Mouse (Mus musculus): ENCODE data around the gene Ccdc162.

Gene Ccdc162

GRCm38 (mm10) chr10:41573190-41573589 lies 143.2 kb downstream of the Ccdc162 start:
- POLR2A ChIA-PET, result interaction anchor here in 3 of 4 experiments (0.6 to 1.8 kb wide), 5 partner anchors 11 to 1315 kb away, joined by 3 to 6 read pairs (median 4); partner anchors contain the start of genes Cd164 (in 1 of the 3) and Gtf3c6 (in 1 of the 3)
- CTCF ChIA-PET, result interaction anchor here in 2 of 4 experiments (0.5 to 0.7 kb wide), 2 partner anchors 20 to 72 kb away, joined by 3 to 4 read pairs; no protein-coding TSS in a partner anchor

- CTCF ChIA-PET, result interaction anchor here in 1 of 4 experiments (0.8 kb wide), 1 partner anchor 118 kb away, joined by 3 read pairs; no protein-coding TSS in a partner anchor
- POLR2A ChIA-PET, result interaction anchor here in 2 of 4 experiments (1.2 to 1.8 kb wide), 5 partner anchors 12 to 380 kb away, joined by 3 to 5 read pairs (median 4); partner anchors contain the start of gene Cd164 (in 1 of the 2)
Observed at GRCm38 (mm10) chr10:41572274-41572673, 144.2 kb downstream of the Ccdc162 start.

GRCm38 (mm10) chr10:41571065-41571464 lies 145.4 kb downstream of the Ccdc162 start:
- ChIA-PET POLR2A (interaction anchor here in 2 of 4 experiments (1.2 to 1.5 kb wide), 2 partner anchors 48 to 381 kb away, joined by 3 to 4 read pairs; no protein-coding TSS in a partner anchor), CTCF (no interaction called here)

- CTCF ChIA-PET, result no interaction called here
Observed at GRCm38 (mm10) chr10:41568306-41568705, 148.1 kb downstream of the Ccdc162 start.

GRCm38 (mm10) chr10:41565141-41565540 lies 151.3 kb downstream of the Ccdc162 start:
- ChIA-PET CTCF (interaction anchor here in 1 of 4 experiments (0.6 kb wide), 1 partner anchor 264 kb away, joined by 6 read pairs; no protein-coding TSS in a partner anchor), POLR2A (interaction anchor here in 3 of 4 experiments (0.7 to 2.9 kb wide), 17 partner anchors 8 to 121 kb away, joined by 3 to 16 read pairs (median 5); partner anchors contain the start of gene Cd164 (in 3 of the 3))

More at GRCm38 (mm10) chr10:41568306-41568705, 148.1 kb downstream of the Ccdc162 start:
- POLR2A ChIA-PET, result no interaction called here

- CTCF ChIA-PET, result no interaction called here
- POLR2A ChIA-PET, result no interaction called here
Observed at GRCm38 (mm10) chr10:41561701-41562395, 154.6 kb downstream of the Ccdc162 start.

GRCm38 (mm10) chr10:41558401-41558800 lies 158.0 kb downstream of the Ccdc162 start:
- CTCF ChIA-PET, result no interaction called here

GRCm38 (mm10) chr10:41555081-41555480 lies 161.4 kb downstream of the Ccdc162 start:
- ChIA-PET CTCF (no interaction called here), POLR2A (interaction anchor here in 3 of 4 experiments (0.6 to 2.1 kb wide), 7 partner anchors 9 to 1949 kb away, joined by 3 to 5 read pairs (median 3); partner anchors contain the start of gene Cd164 (in 1 of the 3))

More at GRCm38 (mm10) chr10:41558401-41558800, 158.0 kb downstream of the Ccdc162 start:
- POLR2A ChIA-PET, result interaction anchor here in 1 of 4 experiments (0.5 kb wide), 1 partner anchor 976 kb away, joined by 3 read pairs; no protein-coding TSS in a partner anchor

GRCm38 (mm10) chr10:41553711-41554110 lies 162.7 kb downstream of the Ccdc162 start:
- CTCF ChIA-PET, result interaction anchor here in 1 of 4 experiments (0.8 kb wide), 1 partner anchor 174 kb away, joined by 3 read pairs; no protein-coding TSS in a partner anchor
- POLR2A ChIA-PET, result interaction anchor here in 3 of 4 experiments (0.6 to 5.2 kb wide), 8 partner anchors 9 to 234 kb away, joined by 3 to 36 read pairs (median 5); partner anchors contain the start of gene Cd164 (in 1 of the 3)

- POLR2A ChIA-PET, result interaction anchor here (0.6 to 5.6 kb wide), 20 partner anchors 8 to 863 kb away, joined by 3 to 36 read pairs (median 4); partner anchors contain the start of gene Cd164 (in 2 of the 4)
- CTCF ChIA-PET, result interaction anchor here in 2 of 4 experiments (0.6 to 1.8 kb wide), 3 partner anchors 21 to 130 kb away, joined by 3 to 4 read pairs (median 3); no protein-coding TSS in a partner anchor
Observed at GRCm38 (mm10) chr10:41552847-41553589, 163.4 kb downstream of the Ccdc162 start.

- POLR2A ChIA-PET, result interaction anchor here (0.6 to 5.6 kb wide), 18 partner anchors 8 to 125 kb away, joined by 3 to 36 read pairs (median 4); partner anchors contain the start of gene Cd164 (in 3 of the 4)
- CTCF ChIA-PET, result interaction anchor here in 3 of 4 experiments (0.6 to 1.8 kb wide), 4 partner anchors 80 to 138 kb away, joined by 3 to 4 read pairs (median 4); no protein-coding TSS in a partner anchor
Observed at GRCm38 (mm10) chr10:41552319-41552718, 164.1 kb downstream of the Ccdc162 start.

GRCm38 (mm10) chr10:41550711-41551110 lies 165.7 kb downstream of the Ccdc162 start:
- ChIA-PET POLR2A (interaction anchor here in 3 of 4 experiments (1.6 to 5.6 kb wide), 4 partner anchors 14 to 32 kb away, joined by 6 to 36 read pairs (median 18); partner anchors contain the start of gene Cd164 (in 3 of the 3)), CTCF (no interaction called here)

GRCm38 (mm10) chr10:41546396-41547165 lies 169.9 kb downstream of the Ccdc162 start:
- ChIA-PET CTCF (interaction anchor here in 1 of 4 experiments (1.2 kb wide), 1 partner anchor 85 kb away, joined by 3 read pairs; no protein-coding TSS in a partner anchor), POLR2A (interaction anchor here in 2 of 4 experiments (1.0 to 3.0 kb wide), 4 partner anchors 9 to 28 kb away, joined by 4 to 38 read pairs (median 5); partner anchors contain the start of gene Cd164 (in 2 of the 2))

GRCm38 (mm10) chr10:41545224-41545755 lies 171.1 kb downstream of the Ccdc162 start:
- CTCF ChIA-PET, result interaction anchor here in 2 of 4 experiments (0.6 to 1.2 kb wide), 3 partner anchors 87 to 242 kb away, joined by 3 read pairs; no protein-coding TSS in a partner anchor
- POLR2A ChIA-PET, result interaction anchor here in 3 of 4 experiments (0.6 to 3.0 kb wide), 16 partner anchors 8 to 341 kb away, joined by 3 to 38 read pairs (median 3); partner anchors contain the start of gene Cd164 (in 3 of the 3)

GRCm38 (mm10) chr10:41544481-41545190 lies 171.8 kb downstream of the Ccdc162 start:
- ChIA-PET POLR2A (interaction anchor here in 3 of 4 experiments (0.6 to 3.0 kb wide), 19 partner anchors 9 to 934 kb away, joined by 3 to 38 read pairs (median 3); partner anchors contain the start of gene Cd164 (in 3 of the 3)), CTCF (interaction anchor here in 3 of 4 experiments (0.6 to 1.2 kb wide), 6 partner anchors 87 to 477 kb away, joined by 3 to 6 read pairs (median 3); no protein-coding TSS in a partner anchor)

GRCm38 (mm10) chr10:41543844-41544243 lies 172.6 kb downstream of the Ccdc162 start:
- POLR2A ChIA-PET, result interaction anchor here in 3 of 4 experiments (0.5 to 2.2 kb wide), 9 partner anchors 8 to 105 kb away, joined by 3 to 10 read pairs (median 5); partner anchors contain the start of gene Cd164 (in 2 of the 3)
- CTCF ChIA-PET, result interaction anchor here in 2 of 4 experiments (1.0 to 1.2 kb wide), 2 partner anchors 88 to 139 kb away, joined by 3 read pairs; no protein-coding TSS in a partner anchor
